Mouse (Mus musculus) thymus, postnatal 36 days (tissue): ENCODE data around the gene Defb29.

Source experiments
- DNase-seq, 2 experiments: peaks; one replicate each; pipeline ENCODE4 v3.0.0; 2022; ENCODE audit warnings: mixed read lengths in 2 of 2

The Defb29 gene

DNA sequence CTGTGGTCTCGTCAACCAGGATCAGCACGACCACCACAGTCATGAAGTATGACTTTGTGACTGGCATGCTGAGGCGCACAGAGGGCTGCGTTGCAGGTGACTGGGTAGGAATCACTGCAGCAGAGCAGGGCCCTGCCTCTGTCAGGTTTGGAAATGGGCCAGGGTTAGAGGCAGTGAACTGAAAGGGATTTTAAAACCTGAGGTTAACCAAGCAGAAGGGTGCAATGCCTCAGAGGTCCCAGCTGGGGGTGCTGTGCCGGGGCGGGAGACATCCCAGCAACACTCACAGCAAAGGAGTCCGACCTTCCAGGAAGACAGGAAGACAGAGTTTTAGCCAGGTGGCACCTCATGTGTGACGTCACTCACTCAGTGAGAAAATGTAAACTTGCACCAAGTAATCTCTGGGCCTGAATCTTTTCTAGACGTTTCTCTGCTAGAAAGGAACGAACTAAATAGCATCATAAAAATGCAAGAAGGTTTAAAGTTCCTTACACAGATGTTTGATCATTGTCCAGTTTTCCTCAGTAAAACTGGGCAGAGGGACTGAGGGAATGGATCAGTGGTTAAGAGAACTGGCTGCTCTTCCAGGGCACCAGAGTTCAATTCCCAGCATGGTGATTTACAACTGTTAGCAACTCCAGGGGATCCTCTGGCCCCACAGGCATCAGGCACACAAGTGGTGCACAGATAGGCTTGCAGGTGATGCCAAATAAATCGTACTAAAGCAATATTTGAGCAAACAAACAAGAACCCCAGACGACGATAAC, at the start of gene Defb29:
Gene Defb29, minus strand, starts transcription at position 155 of the 767 bp plus-strand sequence.
- no peak for DNase-seq

GRCm38 (mm10) chr2:152589021-152589420, 49.1 kb upstream of the Defb29 start:
- no peak for DNase-seq

GRCm38 (mm10) chr2:152588450-152588849, 48.6 kb upstream of the Defb29 start:
- no peak for DNase-seq

GRCm38 (mm10) chr2:152586926-152587560, 47.1 kb upstream of the Defb29 start:
- DNase-seq, result no peak

- no peak for DNase-seq
Measured at GRCm38 (mm10) chr2:152580612-152581011, 40.7 kb upstream of the Defb29 start.

GRCm38 (mm10) chr2:152580107-152580506, 40.2 kb upstream of the Defb29 start, which contains the start of gene Defb19:
Gene Defb19, minus strand, starts transcription at chr2:152580312.
- DNase-seq, result no peak

- DNase-seq, result no peak
Measured at GRCm38 (mm10) chr2:152573484-152573883, 33.6 kb upstream of the Defb29 start.

DNA sequence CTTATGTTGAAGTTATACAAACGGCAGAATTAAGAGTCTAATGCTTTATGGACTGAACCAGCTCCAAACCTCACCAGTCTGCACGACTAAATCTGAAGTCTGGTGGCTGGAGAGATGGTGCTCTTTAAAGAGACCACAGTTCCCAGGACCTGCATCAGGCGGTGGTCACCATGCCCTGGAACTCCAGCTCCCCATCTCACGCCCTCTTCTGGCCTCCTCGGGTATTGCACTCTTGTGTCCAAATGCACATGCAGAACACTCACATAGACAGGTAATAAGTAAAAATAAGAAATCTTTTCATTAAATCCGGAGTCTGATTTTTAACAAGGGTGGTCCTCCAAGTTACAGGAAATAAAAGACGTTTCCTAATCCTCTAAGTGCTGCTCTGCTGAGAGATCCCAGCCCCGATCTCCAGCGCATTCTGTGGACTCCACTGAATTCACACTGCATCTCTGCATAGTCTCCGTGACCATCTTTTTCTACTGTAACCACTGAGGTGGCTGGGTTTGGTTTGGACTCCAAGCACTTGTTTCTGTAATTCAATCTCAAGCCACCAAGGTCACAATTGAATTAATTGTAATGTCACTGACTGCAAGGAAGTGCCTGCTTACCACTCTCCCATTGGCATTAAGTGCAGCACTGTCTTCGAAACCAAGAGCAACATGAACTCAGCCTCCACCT, 32.4 kb upstream of the Defb29 start, which contains the start of gene Defb21:
Gene Defb21, plus strand, starts transcription at position 631 of the 681 bp plus-strand sequence.
- peak; percentile 8 to 12 for DNase-seq

GRCm38 (mm10) chr2:152570313-152570712, 30.4 kb upstream of the Defb29 start:
- no peak for DNase-seq

GRCm38 (mm10) chr2:152569881-152570280, 30.0 kb upstream of the Defb29 start:
- no peak for DNase-seq

DNA sequence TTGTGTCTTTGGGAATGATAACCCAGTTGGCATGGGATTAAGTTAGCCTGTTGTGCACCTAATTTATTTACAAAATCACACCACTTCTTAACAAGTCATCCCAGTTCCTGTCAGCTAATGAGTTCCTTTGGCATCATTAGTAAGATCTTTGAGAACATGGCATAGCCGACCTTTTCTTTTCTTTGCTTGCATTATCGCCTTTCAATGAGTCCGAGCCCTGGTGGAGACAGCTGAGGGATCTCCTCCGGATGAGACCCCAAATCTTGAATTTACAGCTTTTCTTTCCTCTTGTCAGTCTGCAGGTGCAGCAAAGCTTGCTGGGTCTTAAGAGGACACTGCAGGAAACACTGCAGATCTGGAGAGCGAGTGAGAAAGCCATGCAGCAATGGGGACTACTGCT, 29.1 kb upstream of the Defb29 start, which contains the start of gene Gm17416:
Gene Gm17416, plus strand, starts transcription at position 301 of the 400 bp plus-strand sequence.
- no peak for DNase-seq

GRCm38 (mm10) chr2:152556655-152557054, 16.8 kb upstream of the Defb29 start:
- DNase-seq, result no peak

DNA sequence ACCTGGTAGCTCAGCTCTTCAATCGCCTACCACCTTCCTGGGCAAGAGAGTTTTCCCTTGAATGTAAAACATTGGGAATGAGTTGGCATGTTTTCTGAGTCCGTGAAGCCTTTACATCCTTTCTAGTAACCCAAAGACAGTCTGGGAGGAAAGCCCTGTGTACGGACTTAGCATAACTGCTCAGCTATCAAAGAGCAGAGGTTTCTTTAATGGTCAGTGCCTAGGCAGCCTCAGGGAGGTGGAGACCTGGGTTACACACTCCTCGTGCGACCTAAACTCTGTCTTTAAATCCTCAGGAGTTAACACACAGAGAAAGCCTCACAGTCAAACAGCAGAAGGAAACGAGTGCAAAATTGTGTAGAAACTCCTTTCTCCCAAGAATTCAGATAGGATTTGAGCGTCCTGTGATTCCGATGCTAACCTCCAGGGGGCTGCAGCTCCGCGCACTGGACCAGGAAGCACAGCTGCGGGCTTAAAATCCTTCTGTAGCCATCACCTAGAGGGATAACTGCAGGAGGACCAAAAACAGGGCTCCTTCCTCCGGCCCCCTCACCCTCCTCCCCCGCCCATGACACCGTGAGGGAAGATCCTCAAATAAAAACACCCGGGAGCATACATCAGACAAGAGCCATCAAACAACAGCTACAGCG, 14.0 kb upstream of the Defb29 start:
- peak; percentile 9 to 22 for DNase-seq

DNA sequence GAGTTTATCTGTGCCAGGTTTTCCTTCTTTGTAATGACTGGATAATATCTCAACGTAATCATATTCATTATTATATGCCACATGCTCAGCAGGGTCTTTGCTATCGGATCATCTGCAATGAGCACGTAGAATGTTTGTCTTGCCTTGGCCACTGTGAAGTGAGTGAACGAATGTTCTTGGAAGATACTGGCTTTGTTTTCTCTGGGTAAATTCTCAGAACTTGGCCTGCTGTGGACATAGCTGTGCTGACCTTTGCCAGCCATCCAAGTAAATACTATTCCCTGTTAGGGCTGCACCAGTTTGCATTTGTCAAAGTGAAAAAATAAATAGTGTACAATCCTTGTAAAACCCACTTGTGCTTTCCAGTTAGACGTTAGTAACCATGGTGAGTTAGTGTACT, 8.2 kb upstream of the Defb29 start:
- DNase-seq, result no peak

GRCm38 (mm10) chr2:152544691-152545090, 4.8 kb upstream of the Defb29 start:
- no peak for DNase-seq

- no peak for DNase-seq
Measured at GRCm38 (mm10) chr2:152543478-152543877, 3.6 kb upstream of the Defb29 start.

GRCm38 (mm10) chr2:152542897-152543296, 3.0 kb upstream of the Defb29 start:
- no peak for DNase-seq

- no peak for DNase-seq
Measured at GRCm38 (mm10) chr2:152541979-152542378, 2.1 kb upstream of the Defb29 start.

DNA sequence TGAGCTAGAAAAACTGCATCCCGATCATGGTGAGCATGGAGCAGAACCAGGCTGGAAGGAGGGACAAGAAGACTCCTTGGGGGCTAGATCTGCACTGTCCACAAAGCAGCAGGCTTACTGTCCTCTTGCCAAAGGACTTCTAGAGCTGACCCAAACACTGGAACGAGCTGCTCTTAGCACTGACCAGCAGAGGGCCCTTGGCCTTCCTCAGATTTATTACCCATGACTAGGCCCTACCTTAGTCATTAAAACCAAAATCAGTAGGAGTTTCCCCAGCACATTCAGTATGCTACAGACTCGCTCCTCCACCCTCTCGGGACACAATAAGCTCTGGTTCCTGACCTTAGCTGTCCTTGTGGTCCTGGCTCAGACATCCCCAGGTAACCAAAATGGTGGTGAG, 21.9 kb downstream of the Defb29 start, which contains the start of gene Defb28:
Gene Defb28, plus strand, starts transcription at position 275 of the 400 bp plus-strand sequence.
- DNase-seq, result no peak

DNA sequence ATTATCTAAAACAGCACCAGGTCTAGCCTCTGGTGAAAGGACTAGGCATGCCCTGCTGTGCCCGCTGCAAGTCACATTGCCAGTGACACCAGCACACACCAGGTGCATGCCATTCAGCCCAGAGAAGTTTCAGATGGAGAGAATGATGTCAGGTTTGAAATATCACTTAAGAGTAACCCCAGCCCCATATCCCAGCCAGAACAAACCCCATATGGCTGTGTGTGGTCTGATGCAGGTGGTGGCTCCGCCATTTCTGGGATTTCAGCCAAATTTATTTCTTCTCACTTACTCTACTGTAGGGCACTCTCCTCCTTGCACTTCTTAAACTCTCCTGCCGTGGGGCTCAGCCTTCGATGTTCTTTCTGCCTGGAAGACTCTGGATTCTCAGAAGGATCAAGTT, 23.8 kb downstream of the Defb29 start:
- no peak for DNase-seq

GRCm38 (mm10) chr2:152511592-152511991, 28.3 kb downstream of the Defb29 start, which contains the start of gene Defb26:
Gene Defb26, minus strand, starts transcription at chr2:152511692.
- DNase-seq, result no peak

- DNase-seq, result no peak
Measured at GRCm38 (mm10) chr2:152503950-152504349, 35.9 kb downstream of the Defb29 start.

DNA sequence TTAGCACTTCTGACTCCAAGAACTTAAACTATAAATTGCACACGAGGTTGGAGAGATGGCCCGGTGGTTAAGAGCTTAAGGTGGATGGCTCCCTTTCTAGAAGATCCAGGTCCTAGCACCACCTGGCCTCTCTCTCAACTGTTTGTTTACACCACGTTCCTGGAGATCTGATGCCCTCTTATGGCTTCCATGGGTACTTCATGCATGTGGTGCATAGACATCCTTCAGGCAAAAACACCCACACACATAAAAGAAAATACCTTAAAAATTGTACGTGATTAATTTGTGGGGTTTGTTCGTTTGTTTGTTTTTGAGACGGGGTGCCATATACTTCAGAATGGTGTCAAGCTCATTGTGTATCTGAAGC, 39.1 kb downstream of the Defb29 start:
- DNase-seq, result no peak
